Mouse (Mus musculus): ENCODE measurements at regions not wholly inside any gene's neighbourhood (a gene's known extent, or its start where the extent isn't known, plus 50 kb on each side); places are given as distances from the start of the nearest gene placed in this dataset.

DNA sequence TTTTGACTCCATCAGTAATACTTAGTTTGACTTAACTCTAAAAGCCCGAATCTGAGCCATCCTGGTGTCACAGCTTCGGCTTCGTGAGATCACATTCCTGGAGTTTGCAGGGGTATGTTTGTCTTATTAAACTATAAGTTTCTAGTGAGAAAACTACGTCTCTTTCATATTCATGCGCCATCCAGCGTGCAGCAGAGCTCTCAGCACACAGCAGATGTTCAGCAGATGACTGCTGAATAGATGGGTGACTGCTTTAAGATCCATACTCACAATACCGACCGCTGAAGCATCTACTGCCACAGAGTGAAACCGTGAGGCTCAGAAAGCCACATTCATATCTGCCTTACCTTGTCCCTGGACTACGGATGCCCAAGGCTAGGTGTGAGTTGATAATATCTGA lies 403.8 kb upstream of the Slc30a5 start:
- Histone ChIP-seq H3K9ac (no peak overlapping the region), H3K27ac (ENCODE audit: low read depth, low read length) (no peak overlapping the region), H3K36me3 (ENCODE audit: insufficient read depth) (no peaks in the 10 kb centered on the region), H3K4me3 (ENCODE audit: low read depth, low read length) (no peak overlapping the region), H3K4me1 (ENCODE audit: insufficient read depth) (peaks cover 12% of the 10 kb centered on the region; the same call in 1 of the 2 replicates), H3K27me3 (ENCODE audit: insufficient read depth, low read length) (no peaks in the 10 kb centered on the region), H3K9me3 (ENCODE audit: low read length) (no peaks in the 10 kb centered on the region), H3K4me2 (ENCODE audit: low read depth) (no peak overlapping the region)
- DNase-seq (no peak), ATAC-seq (no peak)
- WGBS = 74% methylated on average over 10 of the region's 10 CpGs
- no peak for TF ChIP-seq CTCF (IDR thresholded peaks at IDR 0.05; ENCODE audit: low read depth)

DNA sequence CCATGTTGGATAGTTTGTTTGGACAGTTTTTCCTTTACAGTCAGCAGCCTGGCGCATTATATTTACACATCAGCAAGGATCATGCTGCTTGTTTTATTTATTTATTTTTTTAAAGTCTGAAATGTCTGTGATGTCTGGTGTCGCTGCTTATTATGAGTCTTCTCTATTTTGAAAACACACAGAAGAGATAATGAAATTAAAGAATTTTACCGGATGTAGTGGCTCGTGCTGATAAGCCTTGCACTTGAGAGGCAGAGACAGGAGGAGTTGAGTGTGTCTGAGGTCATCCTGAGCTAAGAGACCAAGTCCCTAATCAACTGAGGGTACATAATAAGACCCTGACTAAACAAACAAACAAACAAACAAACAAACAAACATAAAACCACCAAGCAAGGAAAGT lies 402.6 kb upstream of the Slc30a5 start:
- no peaks in the 10 kb centered on the region for H3K9me3 ChIP-seq (ENCODE audit: low read length)
- no peak overlapping the region for H3K4me2 ChIP-seq (ENCODE audit: low read depth)
- peaks cover 12% of the 10 kb centered on the region; the same call in 1 of the 2 replicates for H3K4me1 ChIP-seq (ENCODE audit: insufficient read depth)
- no peaks in the 10 kb centered on the region for H3K27me3 ChIP-seq (ENCODE audit: insufficient read depth, low read length)
- no peak overlapping the region for H3K9ac ChIP-seq
- DNase-seq (no peak), ATAC-seq (no peak)
- 89% methylated on average over 4 of the region's 4 CpGs for WGBS
- no peak overlapping the region for H3K4me3 ChIP-seq (ENCODE audit: low read depth, low read length)
- no peak overlapping the region for H3K27ac ChIP-seq (ENCODE audit: low read depth, low read length)
- TF ChIP-seq CTCF (IDR thresholded peaks at IDR 0.05; ENCODE audit: low read depth) = no peak
- no peaks in the 10 kb centered on the region for H3K36me3 ChIP-seq (ENCODE audit: insufficient read depth)

DNA sequence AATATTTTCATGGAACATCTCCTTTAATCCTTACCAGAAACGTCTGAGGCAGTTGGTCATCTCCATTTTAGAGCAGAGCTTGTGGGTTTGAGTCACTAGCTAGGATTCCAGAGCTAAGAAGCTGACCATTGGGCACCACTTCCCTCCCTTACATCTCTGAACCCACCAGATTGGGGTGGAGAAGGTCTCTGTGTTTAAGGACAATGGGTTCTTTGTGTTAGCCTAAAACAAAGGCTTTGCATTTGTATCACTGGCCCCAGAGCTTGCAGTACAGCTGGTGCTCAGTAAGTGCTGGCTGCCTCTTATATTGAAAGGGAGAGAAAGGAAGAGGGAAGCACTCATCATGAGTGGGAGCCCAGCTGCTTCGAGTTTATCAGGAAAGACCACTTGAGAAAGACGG lies 401.9 kb upstream of the Slc30a5 start:
- Histone ChIP-seq H3K4me1 (ENCODE audit: insufficient read depth) (peaks cover 12% of the 10 kb centered on the region; the same call in 1 of the 2 replicates), H3K9me3 (ENCODE audit: low read length) (no peaks in the 10 kb centered on the region), H3K4me3 (ENCODE audit: low read depth, low read length) (no peak overlapping the region), H3K27me3 (ENCODE audit: insufficient read depth, low read length) (no peaks in the 10 kb centered on the region), H3K27ac (ENCODE audit: low read depth, low read length) (no peak overlapping the region), H3K4me2 (ENCODE audit: low read depth) (no peak overlapping the region), H3K9ac (no peak overlapping the region), H3K36me3 (ENCODE audit: insufficient read depth) (no peaks in the 10 kb centered on the region)
- WGBS = 10% methylated on average over 3 of the region's 3 CpGs
- TF ChIP-seq CTCF (IDR thresholded peaks at IDR 0.05; ENCODE audit: low read depth) = no peak
- DNase-seq (no peak), ATAC-seq (no peak)

DNA sequence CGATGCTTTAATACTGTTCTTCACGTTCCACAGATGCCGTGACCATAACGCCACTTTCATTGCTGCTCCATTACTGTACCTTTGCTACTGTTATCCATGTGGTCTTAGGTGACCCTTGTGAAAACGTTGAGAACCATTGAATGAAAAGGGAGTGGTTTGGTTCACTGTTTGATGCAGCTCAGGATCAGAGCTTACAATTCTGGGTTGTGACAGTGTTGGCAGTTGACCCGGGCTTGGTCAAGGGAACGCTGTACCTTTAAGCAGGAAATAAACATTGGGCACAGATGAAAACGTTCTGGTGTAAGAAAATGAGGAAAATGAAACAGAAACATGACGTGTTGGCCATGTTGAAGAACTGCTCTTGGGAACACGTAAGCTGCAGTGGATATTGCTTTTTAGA lies 401.3 kb upstream of the Slc30a5 start:
- no peak for ATAC-seq
- H3K27me3 ChIP-seq (ENCODE audit: insufficient read depth, low read length) = no peaks in the 10 kb centered on the region
- H3K9me3 ChIP-seq (ENCODE audit: low read length) = no peaks in the 10 kb centered on the region
- no peak overlapping the region; the same call in 1 of the 2 replicates for H3K9ac ChIP-seq
- no peak for TF ChIP-seq CTCF (IDR thresholded peaks at IDR 0.05; ENCODE audit: low read depth)
- DNase-seq = no peak
- H3K36me3 ChIP-seq (ENCODE audit: insufficient read depth) = no peaks in the 10 kb centered on the region
- H3K4me3 ChIP-seq (ENCODE audit: low read depth, low read length) = 0 out of 2 replicates have a peak overlapping the region, but pooled peaks have one; percentile 1
- 0 out of 2 replicates have a peak overlapping the region, but pooled peaks have one; percentile 60 for H3K27ac ChIP-seq (ENCODE audit: low read depth, low read length)
- peaks cover 12% of the 10 kb centered on the region; the same call in 1 of the 2 replicates for H3K4me1 ChIP-seq (ENCODE audit: insufficient read depth)
- peak overlapping the region; percentile 33 for H3K4me2 ChIP-seq (ENCODE audit: low read depth)
- 50% methylated on average over 10 of the region's 10 CpGs for WGBS

DNA sequence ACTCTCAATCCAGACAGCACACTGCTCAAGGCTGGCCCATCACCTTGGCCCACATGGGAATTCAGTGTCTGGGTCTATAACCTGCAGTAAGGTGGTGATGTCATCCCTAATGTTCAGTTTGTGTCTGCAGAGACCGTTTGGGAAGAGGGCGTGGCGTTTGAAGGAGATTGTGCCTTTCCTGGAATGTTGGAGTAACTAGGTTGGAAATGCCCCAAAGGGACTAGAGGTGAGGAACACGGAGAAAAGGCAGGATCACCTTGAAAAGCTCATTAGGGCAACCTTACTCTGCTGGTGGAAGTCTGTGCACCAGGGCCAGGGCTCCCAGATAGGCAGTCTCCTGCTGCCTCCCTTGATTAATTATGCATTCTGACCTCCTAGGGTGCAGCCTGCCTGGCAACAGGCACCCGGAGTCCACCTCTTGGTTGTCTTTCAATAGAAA lies 400.6 kb upstream of the Slc30a5 start:
- Histone ChIP-seq H3K27me3 (ENCODE audit: insufficient read depth, low read length) (no peaks in the 10 kb centered on the region), H3K27ac (ENCODE audit: low read depth, low read length) (peak overlapping the region; percentile 60), H3K4me2 (ENCODE audit: low read depth) (peak overlapping the region; percentile 33), H3K9ac (peak overlapping the region; percentile 26; the same call in 1 of the 2 replicates), H3K36me3 (ENCODE audit: insufficient read depth) (no peaks in the 10 kb centered on the region), H3K4me1 (ENCODE audit: insufficient read depth) (peaks cover 12% of the 10 kb centered on the region; the same call in 1 of the 2 replicates), H3K4me3 (ENCODE audit: low read depth, low read length) (peak overlapping the region; percentile 1; the same call in 1 of the 2 replicates), H3K9me3 (ENCODE audit: low read length) (no peaks in the 10 kb centered on the region)
- DNase-seq (no peak), ATAC-seq (peak; percentile 63)
- 11% methylated on average over 5 of the region's 5 CpGs for WGBS
- TF ChIP-seq CTCF (IDR thresholded peaks at IDR 0.05; ENCODE audit: low read depth) = no peak

DNA sequence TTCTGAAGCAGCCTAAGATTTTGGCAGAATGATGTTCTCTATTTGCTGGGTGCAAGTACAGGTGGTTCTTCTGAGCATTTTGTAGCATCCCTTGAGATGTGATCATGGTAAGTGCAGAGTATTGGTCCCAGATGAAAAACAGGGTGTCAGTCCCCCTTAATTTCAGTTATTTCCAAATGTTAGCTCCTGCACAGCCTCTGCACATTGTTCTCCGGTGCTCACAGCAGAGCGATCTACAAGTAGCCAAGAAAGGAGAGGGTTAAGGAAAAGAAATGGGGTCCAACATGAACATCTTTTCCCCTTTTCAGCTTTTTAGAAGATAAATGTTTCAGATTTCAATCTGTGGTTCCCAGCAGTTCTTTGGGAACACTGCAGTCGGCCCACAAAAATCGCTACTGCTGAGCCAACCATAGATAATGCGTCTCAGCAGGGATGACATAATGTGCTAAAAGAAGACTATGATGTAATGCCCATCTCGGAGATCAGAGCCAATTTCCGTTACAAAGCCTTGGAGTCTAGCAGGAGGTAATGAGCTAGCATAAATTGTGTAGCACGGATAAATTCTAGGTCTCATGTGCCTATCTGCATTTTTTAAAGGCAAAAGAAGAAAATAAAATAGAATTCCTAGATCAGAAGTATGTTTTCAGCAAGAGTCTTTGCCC lies 400.1 kb upstream of the Slc30a5 start:
- peak; percentile 96 for ATAC-seq
- WGBS = 6% methylated on average over 8 of the region's 8 CpGs
- Histone ChIP-seq H3K4me2 (ENCODE audit: low read depth) (peak overlapping the region; percentile 33; the same call in 1 of the 2 replicates), H3K4me3 (ENCODE audit: low read depth, low read length) (no peak overlapping the region), H3K27ac (ENCODE audit: low read depth, low read length) (peak overlapping the region; percentile 60), H3K4me1 (ENCODE audit: insufficient read depth) (peaks cover 12% of the 10 kb centered on the region; the same call in 1 of the 2 replicates), H3K27me3 (ENCODE audit: insufficient read depth, low read length) (no peaks in the 10 kb centered on the region), H3K9ac (peak overlapping the region; percentile 26; the same call in 1 of the 2 replicates), H3K9me3 (ENCODE audit: low read length) (no peaks in the 10 kb centered on the region), H3K36me3 (ENCODE audit: insufficient read depth) (no peaks in the 10 kb centered on the region)
- peak; percentile 89 for DNase-seq
- TF ChIP-seq CTCF (IDR thresholded peaks at IDR 0.05; ENCODE audit: low read depth) = no peak

DNA sequence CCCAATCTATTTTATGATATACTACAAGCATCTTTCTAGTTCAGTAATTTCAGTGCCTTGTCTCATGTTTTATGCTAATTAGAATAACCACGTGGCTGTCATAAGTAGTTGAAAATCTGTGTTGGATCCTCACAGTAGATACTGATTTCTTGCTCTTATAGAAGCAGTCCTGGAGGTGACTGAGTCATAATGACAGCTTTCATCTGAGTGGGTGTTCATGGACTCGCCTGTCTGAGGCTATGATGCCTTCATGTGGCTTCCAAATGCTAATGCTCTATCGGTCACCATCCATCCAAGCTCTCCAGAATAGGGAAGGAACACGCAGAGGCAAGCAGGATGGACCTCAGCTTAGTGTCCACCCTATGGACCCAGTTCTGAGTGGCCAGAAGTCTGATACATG lies 396.6 kb upstream of the Slc30a5 start:
- no peak for TF ChIP-seq CTCF (IDR thresholded peaks at IDR 0.05; ENCODE audit: low read depth)

More for the DNA sequence above, 396.6 kb upstream of the Slc30a5 start:
- H3K4me1 ChIP-seq (ENCODE audit: insufficient read depth) = peaks cover 12% of the 10 kb centered on the region; the same call in 1 of the 2 replicates
- H3K9me3 ChIP-seq (ENCODE audit: low read length) = no peaks in the 10 kb centered on the region
- WGBS = 81% methylated on average over 4 of the region's 4 CpGs
- no peak for ATAC-seq
- H3K4me3 ChIP-seq (ENCODE audit: low read depth, low read length) = no peak overlapping the region
- H3K27me3 ChIP-seq (ENCODE audit: insufficient read depth, low read length) = no peaks in the 10 kb centered on the region
- no peak for DNase-seq
- no peak overlapping the region for H3K4me2 ChIP-seq (ENCODE audit: low read depth)
- no peaks in the 10 kb centered on the region for H3K36me3 ChIP-seq (ENCODE audit: insufficient read depth)
- H3K9ac ChIP-seq = no peak overlapping the region
- no peak overlapping the region for H3K27ac ChIP-seq (ENCODE audit: low read depth, low read length)

Data from forebrain, postnatal 0 days (tissue).